Mouse (Mus musculus): ENCODE data around the gene Nkx6-2.

DNA sequence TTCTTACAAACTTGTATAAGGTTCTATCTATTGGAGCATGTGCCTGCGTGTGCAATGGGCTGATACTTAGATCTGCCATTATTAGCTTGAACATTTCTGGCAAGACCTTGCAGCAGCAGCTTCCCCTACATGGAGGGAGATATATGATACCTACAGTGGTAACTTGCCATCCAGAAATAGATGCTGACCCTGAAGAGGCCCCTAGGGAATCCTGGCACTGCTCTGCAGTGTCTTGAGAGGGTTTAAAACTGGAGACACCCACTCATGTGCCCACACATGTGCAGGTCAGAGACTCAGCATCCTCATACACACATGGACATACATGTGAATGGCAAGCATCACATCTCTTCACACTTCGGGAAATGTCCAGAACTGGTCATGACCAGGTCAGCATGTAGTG lies 18.4 kb downstream of the Nkx6-2 start:
- no peak for TF ChIP-seq POLR2A (IDR thresholded peaks at IDR 0.05; ENCODE audit: low read depth, low read length)
- TF ChIP-seq CTCF (IDR thresholded peaks at IDR 0.05; ENCODE audit: extremely low read depth, insufficient read length, insufficient replicate concordance, low read depth, low read length), result no peak

Data from small intestine, adult 2 months (tissue).